Mouse (Mus musculus): ENCODE measurements around the gene Frem1.
A peak's percentile ranks its signal among the peaks of the same experiment; 100 is the strongest.

Gene Frem1

DNA sequence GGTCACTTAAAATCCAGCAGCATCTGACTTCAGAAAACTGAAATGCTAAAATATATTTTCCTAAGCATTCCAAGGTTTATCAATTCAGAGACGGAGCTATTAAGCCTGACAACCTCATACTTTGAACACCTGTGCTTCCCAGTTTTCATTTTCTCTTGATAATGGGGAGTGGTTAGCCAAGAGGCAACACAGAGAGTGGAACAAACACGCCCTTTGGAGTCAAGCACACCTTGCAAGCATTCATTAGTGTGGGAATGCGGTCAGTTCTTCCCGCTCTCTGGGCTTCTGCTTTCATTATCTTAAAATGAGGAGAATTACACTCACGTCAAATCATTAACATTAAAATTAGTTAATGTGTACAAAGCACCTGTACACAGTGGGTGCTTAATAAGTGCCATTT, 122.1 kb downstream of the Frem1 start:
- DNase-seq (ENCODE audit: low read depth): no peak

DNA sequence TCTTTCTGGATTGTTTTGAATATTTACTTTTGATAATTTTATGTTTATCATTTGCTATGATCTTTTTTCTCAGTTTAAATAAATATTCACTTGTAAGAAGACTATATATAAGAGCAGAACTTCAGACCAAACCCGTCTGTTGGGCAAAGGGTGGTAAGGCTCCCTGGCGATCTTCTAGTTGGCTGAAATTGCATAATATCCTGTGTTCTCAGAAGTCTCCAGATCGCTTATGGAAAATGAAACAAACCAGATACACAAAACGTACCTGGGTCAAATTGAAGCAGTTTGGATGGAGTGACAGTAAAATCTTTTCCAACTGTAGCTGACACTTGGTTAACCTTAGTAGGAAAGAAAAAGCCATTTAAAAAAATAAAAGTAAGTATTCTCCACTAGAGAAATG, 130.2 kb downstream of the Frem1 start:
- DNase-seq (ENCODE audit: low read depth): no peak

DNA sequence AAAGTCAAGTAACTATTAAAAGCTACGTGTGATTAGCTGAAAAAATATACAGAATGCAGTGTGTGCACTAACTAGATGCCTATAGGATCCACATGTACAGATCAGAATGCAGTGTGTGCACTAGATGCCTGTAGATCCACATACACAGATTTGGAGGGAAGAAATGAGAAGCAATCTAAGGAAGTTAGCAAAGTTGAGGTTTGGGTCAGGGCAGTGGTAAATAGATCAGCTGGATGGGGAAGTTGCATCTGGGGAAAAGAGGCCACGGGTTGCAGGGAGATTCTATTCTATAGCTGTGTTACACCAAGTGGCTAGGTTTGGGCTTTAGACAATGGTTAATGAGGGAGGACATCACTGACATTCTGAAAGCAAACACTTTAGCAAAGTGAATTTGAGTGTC, 133.5 kb downstream of the Frem1 start:
- peak; percentile 12 for DNase-seq (ENCODE audit: low read depth)

DNA sequence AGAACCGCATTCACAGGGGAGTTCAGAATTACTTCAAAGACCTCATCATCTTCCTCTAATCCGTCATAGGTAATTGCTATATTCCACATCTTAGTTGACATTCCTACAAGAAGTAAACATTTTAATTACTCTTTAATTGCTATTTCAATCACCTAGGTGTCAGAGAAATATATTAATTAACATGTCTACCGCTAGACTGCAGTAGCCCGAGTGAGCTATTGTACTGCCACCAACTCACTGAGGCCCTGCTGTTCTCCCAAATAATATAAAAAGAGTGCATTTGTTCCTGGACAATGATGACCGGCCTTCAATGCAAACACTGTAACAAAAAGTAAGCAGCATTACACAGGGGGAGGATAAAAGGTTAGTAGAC, 135.5 kb downstream of the Frem1 start:
- DNase-seq (ENCODE audit: low read depth): no peak

DNA sequence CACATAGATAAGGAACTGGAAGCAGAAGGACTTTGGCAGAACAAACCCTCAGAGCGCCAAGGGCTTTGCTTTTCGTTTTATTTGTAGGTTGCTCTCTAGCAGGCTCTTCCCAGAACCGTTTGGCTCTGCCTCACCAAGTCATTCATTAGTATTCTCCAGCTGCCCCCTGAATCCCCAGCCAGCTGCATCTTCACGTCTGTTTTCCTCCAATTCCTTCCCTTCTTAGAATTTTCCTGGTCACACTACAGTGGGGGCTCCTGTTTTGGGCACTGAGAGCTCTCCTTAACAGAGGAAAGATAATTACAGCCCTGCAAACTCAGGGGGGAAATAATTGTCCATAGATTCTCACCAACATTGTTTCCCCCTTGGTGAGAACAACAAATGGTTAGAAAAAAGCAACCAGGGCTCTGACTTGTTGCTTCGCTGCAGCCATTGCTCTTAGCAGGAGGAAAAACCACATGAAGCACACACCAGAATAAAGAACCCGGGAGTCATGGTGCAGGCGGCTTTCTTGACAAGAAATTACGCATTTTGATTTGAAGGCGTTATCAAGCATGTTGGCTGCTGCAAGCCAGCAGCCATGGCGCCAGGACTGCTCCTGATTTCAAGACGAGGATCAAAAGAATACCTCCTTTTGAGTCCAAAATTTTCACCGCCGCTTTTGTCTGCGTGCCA, 136.0 kb downstream of the Frem1 start:
- DNase-seq (ENCODE audit: low read depth): no peak

DNA sequence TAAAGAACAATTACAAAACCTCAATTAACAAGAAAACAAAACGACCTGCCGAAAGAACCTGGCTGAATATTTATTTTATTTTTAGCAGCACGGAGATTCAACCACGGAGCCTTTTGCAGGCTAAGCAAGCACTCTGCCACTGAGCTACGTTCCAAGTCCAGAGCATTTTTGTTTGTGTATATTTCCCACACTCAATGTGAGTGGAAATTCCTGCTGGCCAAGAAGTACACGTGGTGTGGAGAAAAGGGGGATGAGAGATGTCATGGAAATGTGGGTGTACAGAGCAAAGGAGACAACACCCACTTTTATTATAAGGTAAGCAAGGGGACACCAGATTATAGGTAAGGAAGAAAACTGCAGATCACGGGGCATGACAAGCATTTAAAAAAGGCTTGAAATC, 136.6 kb downstream of the Frem1 start:
- DNase-seq (ENCODE audit: low read depth): no peak

DNA sequence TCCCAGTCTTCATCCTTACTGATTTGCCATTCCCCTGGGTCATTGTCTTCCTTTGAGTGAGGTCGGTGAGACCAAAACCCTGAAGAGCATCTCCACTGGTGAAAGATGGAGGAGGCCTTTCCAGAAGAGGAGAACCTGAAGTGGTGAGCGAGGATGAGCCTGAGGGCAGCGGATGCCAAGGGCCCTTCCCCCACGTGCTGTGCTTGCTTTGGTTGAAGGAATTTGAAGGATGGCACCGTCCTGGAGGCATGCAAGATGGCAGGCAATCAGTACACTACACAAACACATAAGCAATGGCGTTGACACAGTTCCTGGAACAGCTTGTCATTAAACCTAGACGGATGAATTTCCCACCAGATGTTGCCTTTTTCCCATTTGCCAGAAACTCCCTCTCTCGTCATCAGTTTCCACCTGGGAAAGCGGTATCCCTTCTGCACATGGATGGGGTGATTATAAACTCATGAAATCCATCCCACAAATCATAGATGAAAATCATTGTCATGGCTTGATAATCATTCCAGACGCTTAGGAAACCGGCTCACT, 137.5 kb downstream of the Frem1 start:
- DNase-seq (ENCODE audit: low read depth): no peak

DNA sequence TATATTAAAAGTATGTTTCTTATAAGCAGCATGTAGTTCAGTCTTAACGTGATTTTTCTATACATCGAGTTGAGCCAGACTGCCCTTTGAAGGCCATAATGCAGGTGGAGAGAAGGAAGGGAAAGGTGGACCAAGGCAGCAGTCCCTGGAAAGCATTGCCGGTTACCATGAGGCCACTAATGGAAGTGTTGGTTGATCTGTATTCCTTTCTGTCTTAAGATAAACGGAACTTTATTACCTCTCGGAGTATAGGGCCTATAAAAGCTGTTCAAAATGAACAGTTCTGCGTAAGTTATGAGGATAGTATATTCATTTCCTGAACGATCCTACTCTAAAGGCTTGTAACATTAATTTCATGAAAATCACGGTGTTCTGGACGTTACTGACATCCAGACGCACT, 156.9 kb downstream of the Frem1 start:
- no peak for DNase-seq (ENCODE audit: low read depth)

DNA sequence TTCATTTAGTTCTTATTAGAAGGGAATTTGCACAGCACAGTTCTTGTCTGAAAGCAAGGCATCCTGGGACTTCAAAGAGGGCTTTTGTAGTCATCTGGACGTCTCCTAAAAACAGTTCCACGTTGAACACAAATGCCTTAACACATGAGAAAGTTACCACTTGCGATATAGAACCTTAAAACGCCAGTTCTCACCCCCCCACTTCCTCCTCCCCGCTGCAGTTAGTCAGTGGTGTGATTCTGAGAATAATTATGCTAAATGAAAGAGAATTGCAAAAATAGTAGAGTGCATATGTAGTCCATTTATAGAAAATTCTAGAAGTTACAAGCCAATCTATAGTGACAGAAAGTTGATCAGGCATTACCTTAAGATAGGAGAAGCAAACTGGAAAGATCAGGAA, 159.9 kb downstream of the Frem1 start:
- no peak for DNase-seq (ENCODE audit: low read depth)

DNA sequence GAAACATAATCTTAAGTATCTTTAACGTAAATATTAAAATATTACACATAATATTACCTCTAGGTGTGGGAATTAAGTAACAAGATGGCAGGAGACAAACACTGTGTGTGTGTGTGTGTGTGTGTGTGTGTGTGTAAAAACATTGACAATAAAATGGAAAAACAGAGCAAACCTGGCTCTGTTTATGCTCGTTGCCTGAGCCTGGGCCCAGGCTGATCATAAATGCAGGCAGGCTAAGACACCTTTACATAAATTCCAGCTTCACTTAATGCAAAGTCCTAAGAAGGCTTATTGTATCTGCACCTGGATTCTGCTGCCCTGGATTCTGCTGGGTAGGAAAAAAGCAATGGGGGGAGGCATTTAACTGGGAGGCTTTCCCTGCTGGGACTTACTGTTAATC, 160.6 kb downstream of the Frem1 start:
- DNase-seq (ENCODE audit: low read depth): no peak

DNA sequence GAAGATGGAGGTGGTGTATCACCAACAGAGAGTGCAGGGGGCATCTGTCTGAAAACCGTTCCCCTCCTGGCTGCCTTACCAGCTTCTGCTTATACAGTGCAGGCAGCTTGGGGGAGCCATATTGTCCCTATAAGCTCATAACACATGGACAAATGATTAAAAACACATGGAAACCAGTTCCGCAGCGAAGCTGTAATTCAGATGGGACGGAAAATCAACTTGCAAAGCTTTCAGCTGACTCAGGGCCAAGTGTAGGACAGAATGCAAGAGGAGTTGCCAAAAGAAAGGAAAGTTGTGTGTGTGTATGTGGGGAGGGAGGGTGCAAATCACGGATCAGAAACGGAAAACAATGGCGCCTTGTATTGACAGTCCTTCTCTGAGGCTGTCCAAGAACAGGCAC, 161.1 kb downstream of the Frem1 start:
- no peak for DNase-seq (ENCODE audit: low read depth)

DNA sequence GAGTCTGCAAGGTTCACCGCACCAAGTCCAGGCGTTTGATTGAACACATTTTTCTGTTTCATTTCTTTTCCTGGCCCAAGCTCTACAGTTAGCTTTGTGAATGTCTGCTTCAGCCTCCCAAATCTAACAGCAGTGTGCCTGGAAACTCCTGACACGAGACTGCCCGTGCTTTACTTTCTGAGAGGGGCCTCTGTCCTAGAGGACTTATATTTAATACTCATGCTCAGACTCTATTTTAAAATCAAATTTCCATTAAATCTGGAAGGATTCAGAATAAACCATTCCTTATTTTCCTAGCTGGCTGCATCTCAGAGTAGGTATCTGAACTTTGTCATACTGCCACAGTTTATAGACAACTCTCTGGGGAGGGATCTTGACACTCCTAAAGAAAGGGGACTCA, 161.6 kb downstream of the Frem1 start:
- DNase-seq (ENCODE audit: low read depth): no peak

DNA sequence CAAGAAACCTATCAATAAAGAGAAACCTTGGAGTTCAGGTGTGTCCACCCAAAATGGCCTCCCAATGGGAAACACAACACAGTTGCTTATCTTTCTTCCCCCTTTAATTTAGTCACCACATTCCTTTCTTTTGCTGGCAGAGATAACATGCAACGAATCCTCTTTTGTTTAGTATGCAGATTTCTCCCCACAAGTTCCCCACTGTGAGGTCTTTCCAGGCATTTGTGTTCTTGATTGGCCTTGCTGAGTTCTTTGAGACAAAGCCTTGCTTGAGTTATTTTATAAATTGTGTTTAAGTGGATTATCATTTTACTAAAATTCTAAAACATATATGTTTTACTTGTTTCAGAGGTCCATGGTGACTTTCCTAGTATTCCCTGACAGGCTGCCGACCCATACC, 166.0 kb downstream of the Frem1 start:
- DNase-seq (ENCODE audit: low read depth): no peak

DNA sequence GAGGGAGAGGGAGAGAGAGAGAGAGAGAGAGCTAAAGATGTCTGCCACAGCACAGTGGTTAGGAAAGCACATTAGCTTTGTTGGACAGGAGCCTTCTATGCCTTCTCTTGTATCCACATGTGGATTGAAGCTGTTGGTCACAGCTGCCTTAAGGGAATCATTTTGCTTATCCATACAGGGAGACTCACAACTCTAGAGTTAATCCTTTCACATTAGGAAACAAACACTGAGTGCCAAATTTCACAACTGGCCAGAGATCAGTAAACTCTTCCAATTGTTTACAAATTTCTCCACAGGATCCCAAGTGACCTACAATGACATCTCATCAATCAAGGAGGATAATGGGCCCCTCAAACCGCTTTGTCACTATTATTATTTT, 166.6 kb downstream of the Frem1 start:
- no peak for DNase-seq (ENCODE audit: low read depth)

DNA sequence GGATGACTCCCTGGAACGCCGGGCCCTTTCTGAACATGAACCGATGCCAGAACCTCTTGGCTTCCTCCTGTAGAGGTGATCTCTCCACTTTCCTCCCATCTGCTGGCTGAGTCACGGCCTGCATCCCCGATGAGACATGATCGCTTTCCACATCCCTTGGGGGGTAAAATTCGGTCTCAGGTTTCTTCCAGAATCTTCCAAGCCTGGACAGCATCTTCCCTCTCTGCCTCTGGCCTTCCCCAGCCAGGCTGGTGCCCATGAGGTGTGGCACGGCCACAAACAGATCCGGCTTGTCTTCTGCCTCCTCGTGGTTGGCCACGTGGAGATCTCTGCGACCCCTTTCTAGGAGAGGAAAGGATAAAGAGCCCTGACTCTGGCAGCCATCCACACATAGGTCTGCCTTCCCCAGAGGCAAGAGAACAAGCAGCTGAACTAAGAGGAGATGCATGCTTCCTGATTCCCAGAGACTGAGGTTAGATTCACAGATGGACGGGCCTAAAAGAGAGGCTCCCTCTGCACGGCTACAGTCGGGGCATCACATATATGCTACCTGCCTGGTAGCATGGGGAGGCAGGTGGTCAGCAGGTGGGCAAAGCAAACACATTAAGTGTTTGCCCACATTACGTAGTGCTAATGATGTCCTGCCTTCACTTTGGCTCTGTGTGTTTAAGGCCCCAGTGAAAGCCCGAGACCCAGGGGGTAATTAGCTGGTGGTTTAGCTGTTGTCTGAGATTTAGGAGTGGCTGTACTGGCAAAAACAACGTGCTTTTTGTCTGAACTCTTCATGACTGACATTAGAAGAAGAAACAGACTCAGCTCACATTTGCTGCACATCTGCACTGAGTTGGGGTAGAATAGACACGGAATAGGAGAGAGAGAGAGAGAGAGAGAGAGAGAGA, 167.3 kb downstream of the Frem1 start, which contains the start of gene Cer1:
Gene Cer1, minus strand, starts transcription at position 513 of the 899 bp plus-strand sequence.
- DNase-seq (ENCODE audit: low read depth): no peak

DNA sequence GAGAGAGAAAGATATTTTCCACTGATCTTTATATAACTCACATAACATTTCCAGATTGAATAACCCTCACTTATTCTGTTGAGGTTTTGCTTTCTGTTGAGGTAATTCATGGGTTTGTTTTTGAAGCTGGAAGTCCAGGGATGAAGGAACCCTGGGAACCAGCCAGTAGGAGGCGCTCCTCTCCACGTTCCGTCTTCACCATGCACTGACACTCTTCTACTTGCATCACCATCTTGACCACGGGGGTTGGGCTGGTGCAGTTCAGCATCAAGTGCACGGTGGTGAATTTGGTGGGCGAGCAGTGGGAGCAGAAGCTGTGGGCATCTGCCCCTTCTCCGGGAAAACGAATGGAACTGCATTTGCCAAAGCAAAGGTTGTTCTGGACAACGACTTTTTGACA, 169.6 kb downstream of the Frem1 start:
- DNase-seq (ENCODE audit: low read depth): no peak

DNA sequence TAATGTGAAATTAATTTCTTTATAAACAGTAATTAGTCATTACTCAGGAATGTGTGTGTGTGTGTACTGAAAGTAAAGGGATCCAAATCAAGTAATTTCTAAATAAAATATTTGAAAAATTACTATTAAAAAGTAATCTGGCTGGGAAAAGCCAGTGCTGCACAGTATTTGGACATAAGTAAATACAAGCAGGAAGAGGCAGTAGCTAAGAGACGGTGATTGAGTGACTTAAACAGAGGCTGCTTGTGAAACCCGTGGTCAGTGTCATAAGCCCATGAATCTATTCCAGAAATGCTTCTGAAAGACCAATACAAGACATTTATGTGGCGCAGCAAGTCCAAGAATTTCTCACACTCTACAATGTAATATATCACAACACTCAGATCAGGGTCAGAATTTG, 170.8 kb downstream of the Frem1 start:
- DNase-seq (ENCODE audit: low read depth): no peak

DNA sequence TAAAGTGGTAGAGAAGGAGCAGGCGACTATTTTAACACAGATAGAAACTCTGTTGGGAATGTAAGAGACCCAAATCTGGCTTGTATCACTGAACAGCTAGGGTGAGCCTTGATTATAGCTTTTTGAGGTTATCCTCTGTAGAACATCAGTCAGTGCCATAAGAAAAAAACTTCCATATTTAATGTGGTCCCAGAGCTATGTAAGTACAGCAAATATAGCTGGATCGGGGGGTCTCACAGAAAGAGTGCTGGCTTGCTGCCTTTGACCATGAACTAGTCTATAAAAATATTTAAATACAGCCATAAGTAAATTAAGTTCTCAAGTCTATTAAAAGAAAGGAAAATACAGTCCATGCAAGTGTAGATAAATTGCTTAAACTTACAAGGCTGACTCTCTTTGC, 171.9 kb downstream of the Frem1 start:
- no peak for DNase-seq (ENCODE audit: low read depth)

DNA sequence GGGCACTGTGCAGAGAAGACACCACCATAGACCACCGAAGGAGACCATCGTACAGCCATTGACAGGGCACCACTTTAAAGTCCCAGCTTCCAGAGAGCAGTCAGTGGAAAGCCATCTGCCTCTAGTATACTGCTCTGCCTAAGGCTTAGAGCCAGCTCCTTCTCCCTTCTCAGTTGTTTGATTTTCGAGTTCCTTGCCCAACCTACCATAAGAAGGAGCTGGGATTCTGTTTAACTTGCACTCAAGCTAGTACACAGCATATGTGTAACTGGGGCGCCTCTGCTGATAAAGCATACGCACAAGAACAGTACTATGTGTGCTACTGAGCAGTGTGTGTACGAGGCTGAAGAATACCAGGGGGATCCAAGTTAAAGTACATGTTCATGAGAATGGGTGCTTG, 173.0 kb downstream of the Frem1 start:
- DNase-seq (ENCODE audit: low read depth): no peak

DNA sequence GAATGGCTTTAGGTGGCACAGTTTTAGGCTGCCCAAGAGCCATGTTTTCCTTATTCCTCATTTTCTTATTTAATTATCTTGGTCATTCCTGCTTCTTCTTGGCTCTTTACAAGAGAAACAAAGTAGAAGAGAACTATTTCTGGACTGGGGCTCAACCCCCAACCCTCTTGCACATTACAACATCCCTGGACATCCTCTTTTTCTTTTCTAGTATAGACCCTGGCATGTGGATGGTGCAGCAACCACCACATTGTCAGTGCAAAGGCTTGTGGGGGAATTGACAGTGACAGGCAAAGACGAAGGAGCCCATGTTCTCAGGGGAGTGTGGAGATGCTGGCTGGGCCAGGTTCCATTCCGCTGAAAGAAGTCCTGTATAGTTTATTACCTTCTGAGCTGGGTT, 175.5 kb downstream of the Frem1 start:
- DNase-seq (ENCODE audit: low read depth): no peak

DNA sequence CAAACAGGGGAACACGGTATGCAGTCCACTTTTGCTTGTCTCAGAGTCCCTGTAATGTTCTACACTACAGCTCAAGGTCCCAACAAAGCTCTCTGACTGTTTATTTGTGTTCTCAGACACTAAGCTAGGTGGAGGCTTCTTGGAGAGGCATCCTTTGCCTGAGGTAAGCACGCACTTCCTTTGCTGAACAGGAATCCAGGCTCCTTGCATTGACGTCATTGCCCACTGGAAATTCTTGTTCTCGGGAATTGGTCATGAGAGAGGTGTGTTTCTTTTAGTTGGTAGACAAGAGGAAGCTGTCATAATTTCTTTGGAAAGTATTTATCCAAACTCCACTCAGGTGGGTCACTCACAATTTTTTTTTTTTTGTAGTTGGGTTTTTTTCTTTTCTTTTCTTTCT, 176.6 kb downstream of the Frem1 start:
- no peak for DNase-seq (ENCODE audit: low read depth)

DNA sequence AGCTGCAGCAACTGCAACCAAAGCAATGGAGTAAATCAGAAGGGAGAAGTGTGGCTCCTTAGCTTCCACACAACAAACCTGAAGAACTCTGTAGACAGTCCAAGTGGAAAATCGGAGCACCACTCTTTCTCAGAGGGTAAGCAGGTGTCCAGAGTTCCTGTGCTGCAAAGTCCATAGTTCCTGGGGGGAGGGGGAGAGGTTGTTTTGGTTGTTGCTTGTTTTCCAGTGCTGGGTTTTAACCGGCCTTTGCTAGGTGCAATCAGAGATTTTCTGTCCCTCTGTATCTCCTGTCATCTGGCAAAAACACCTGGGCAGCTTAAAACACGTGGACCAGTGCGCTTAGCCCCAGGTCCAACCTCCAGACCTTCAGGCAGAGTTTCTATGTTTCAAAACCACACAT, 177.3 kb downstream of the Frem1 start:
- DNase-seq (ENCODE audit: low read depth): no peak

DNA sequence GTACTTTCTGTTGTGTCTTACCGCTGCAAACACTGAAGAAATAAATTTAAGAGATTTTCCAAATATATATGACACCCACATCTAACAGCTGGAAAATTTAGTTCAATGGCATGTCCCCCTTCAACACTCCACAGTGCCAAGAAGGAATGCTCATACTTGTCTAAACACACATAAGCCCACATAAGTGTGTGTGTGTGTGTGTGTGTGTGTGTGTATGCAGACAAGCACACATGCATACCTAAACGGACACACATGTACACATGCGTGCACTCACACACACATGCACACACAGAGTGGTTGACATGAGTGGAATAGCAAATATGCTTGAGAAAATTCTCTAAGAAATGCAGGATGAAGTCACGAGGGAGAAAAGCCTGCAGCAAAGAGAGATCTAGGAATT, 179.6 kb downstream of the Frem1 start:
- no peak for DNase-seq (ENCODE audit: low read depth)

DNA sequence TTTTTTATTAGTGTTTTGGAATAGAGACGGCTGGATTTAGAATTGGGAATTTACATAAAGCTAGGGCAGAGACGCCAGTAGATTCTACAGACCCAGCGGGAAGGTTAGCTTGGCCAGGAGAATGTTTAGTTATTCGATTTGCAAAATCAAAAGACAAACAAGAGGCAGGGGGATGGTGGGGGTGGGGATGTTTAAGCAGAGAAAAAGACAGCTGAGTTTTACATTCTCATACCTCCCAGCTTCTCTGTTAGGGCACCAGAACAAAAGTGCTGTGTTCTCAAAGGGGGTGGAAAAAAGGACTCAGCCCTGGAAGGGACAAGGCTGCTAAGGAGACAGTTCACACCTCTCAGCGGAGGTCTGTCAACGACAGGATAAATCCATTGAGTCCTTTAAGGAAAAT, 180.0 kb downstream of the Frem1 start:
- no peak for DNase-seq (ENCODE audit: low read depth)

Measured in c-Kit-positive CD71-negative TER-119-negative erythroid progenitor cells, embryonic 14.5 days (primary cell).